Mouse (Mus musculus) heart, postnatal 0 days (tissue): ENCODE results near the gene Fam53b. TPM values are rescaled to one million over a fixed set of nuclear protein-coding genes. Genes with fewer than 3 reads are reported as not detected.

Experiments used
- ATAC-seq: fragments of 200-750 bp; cut with Nextera tagmentation; 2 replicates; pipeline ENCODE4 v1.8.0; 2017; ENCODE audit warnings: low read depth, moderate number of reproducible peaks, moderate library complexity; ENCODE audit not compliant: insufficient read depth
- DNase-seq: peaks from one replicate; pipeline ENCODE4 v3.0.0-alpha.2; 2016; ENCODE audit warnings: low spot score
- H3K27ac ChIP-seq: fragments of 300-500 bp; sonication (generic); 2 replicates; pipeline ENCODE4 v1.5.1; 2014; ENCODE audit warnings: low read depth, mild to moderate bottlenecking
- H3K27me3 ChIP-seq: fragments of 300-500 bp; sonication (generic); 2 replicates; pipeline ENCODE4 v1.6.1; 2014; ENCODE audit warnings: low read length, mixed read lengths; ENCODE audit not compliant: control insufficient read depth, insufficient read depth
- H3K36me3 ChIP-seq: fragments of 300-500 bp; sonication (generic); replicated peaks from 2 replicates; pipeline ENCODE4 v1.6.1; 2014; ENCODE audit warnings: low read length, mixed read lengths; ENCODE audit not compliant: control insufficient read depth, insufficient read depth
- H3K4me1 ChIP-seq: fragments of 300-500 bp; sonication (generic); 2 replicates; pipeline ENCODE4 v1.6.1; 2014; ENCODE audit warnings: antibody characterized with exemption; ENCODE audit not compliant: control insufficient read depth, insufficient read depth
- H3K4me2 ChIP-seq: fragments of 300-500 bp; sonication (generic); 2 replicates; pipeline ENCODE4 v1.6.1; 2014; ENCODE audit warnings: low read depth, mild to moderate bottlenecking, low read length, moderate library complexity
- H3K4me3 ChIP-seq: fragments of 300-500 bp; sonication (generic); 2 replicates; pipeline ENCODE4 v1.5.1; 2014; ENCODE audit warnings: low read depth, low read length
- H3K9ac ChIP-seq: fragments of 300-500 bp; sonication (generic); replicated peaks from 2 replicates; pipeline ENCODE4 v1.6.1; 2014; ENCODE audit warnings: low read depth, low read length, mixed read lengths
- H3K9me3 ChIP-seq: fragments of 300-500 bp; sonication (generic); replicated peaks from 2 replicates; pipeline ENCODE4 v1.6.1; 2016; ENCODE audit warnings: low read length; ENCODE audit not compliant: control insufficient read depth
- CTCF ChIP-seq: IDR thresholded peaks from 2 replicates; pipeline ENCODE4 v1.5.1; 2016; ENCODE audit warnings: antibody characterized with exemption, control low read depth, low read depth
- EP300 ChIP-seq: IDR thresholded peaks from 2 replicates; pipeline ENCODE4 v1.6.1; 2016; ENCODE audit warnings: antibody characterized with exemption, low read depth
- WGBS: fragments of 180-500 bp; shearing (Covaris S2); extraction: QIAGEN DNeasy Blood & Tissue Kit; methylation state at CpG from one replicate; pipeline ENCODE4 v1.1.7; 2014; 5-methylcytosine and 5-hydroxymethylcytosine counted together
- polyA plus RNA-seq: library from polyadenylated mRNA; unstranded; fragments of >200 nt; fragmentation: Nextera tagmentation; extraction: Ambion mirVana; gene quantifications from 2 replicates; pipeline ENCODE4 v1.2.1, GENCODE M21; 2015
- total RNA-seq: library from RNA; depleted of rRNA; stranded (reverse); fragments of >200 nt; gene quantifications from 2 replicates; pipeline ENCODE4 v1.2.3, GENCODE M21; 2014; ENCODE audit warnings: low replicate concordance

The Fam53b gene
- total and polyA plus RNA-seq, 2 experiments from 2014 or later, result 13.1 to 18.6 TPM

DNA sequence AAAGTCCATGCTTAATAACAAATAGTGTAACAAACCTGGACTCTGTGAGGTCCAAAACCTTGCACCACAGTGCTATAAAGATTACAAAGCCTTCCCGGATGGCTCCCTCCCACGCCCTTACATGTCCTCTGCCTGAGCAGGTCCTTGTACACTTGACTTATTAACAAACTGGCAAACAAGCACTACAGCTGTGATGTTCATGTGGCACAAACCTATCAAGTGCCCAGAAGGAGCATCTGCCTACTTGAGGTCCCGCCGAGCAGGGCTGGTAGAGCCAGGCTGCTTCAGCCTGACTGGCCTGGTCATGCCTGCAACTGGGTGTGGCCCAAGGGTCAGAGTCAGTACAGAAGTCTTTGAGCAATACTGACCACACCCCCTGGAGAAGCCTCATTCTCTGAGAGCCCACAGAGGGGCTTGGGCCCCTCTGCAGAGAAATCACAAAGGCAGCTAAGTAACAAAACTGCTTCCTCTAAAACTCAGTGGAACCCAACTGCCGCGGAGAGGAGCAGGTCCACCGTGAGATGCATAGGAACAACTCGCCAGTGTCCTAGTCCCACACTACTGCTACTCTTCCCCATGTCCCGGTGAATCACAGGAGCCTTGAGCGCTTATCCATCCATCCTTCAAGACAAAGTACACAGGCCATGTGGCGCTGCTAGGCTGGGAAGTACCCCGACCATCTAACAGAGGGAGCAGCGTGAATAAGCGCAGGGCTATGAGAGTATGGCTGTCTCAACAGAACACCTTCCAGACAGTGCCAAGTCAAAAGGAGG, 23.1 kb downstream of the Fam53b start:
- H3K4me2 ChIP-seq, result no peak overlapping the region
- TF ChIP-seq EP300 (no peak), CTCF (no peak)
- DNase-seq (no peak), ATAC-seq (no peak)
- WGBS, result 85% methylated on average over 14 of the region's 14 CpGs
- peaks cover 50% of the 10 kb centered on the region for H3K4me1 ChIP-seq
- no peaks in the 10 kb centered on the region for H3K36me3 ChIP-seq
- H3K9ac ChIP-seq, result no peak overlapping the region
- H3K9me3 ChIP-seq, result no peaks in the 10 kb centered on the region
- H3K27me3 ChIP-seq, result no peaks in the 10 kb centered on the region
- no peak overlapping the region for H3K27ac ChIP-seq
- H3K4me3 ChIP-seq, result no peak overlapping the region

DNA sequence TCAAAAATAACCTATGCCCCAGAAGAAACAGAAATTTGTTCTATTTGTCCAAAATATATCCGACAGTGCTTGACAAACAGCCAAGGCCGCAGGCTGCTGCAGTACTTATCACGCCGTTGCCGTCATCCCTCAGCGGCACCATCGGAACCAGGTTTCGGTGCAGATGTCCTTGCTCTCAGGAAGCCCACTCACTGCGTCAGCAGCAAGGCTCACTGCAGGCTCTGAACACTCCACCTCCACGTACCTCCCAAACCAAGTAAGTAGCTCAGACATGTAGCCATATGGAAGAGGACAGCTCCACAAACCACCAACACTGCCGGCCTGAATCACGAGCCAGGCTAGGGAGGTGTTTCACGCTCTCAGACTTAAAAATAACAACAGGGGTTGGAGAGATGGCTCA, 24.9 kb downstream of the Fam53b start:
- Histone ChIP-seq H3K9ac (no peak overlapping the region), H3K27me3 (no peaks in the 10 kb centered on the region), H3K4me1 (peaks cover 53% of the 10 kb centered on the region), H3K4me2 (no peak overlapping the region), H3K27ac (no peak overlapping the region), H3K4me3 (no peak overlapping the region), H3K36me3 (no peaks in the 10 kb centered on the region), H3K9me3 (no peaks in the 10 kb centered on the region)
- TF ChIP-seq CTCF, result no peak
- TF ChIP-seq EP300, result no peak
- ATAC-seq (no peak), DNase-seq (no peak)
- 81% methylated on average over 13 of the region's 13 CpGs for WGBS

- Histone ChIP-seq H3K4me3 (no peak overlapping the region), H3K9me3 (no peaks in the 10 kb centered on the region), H3K4me1 (peaks cover 46% of the 10 kb centered on the region), H3K27ac (peak overlapping the region; percentile 83), H3K36me3 (no peaks in the 10 kb centered on the region), H3K4me2 (no peak overlapping the region), H3K27me3 (no peaks in the 10 kb centered on the region), H3K9ac (no peak overlapping the region)
- WGBS, result 67% methylated on average over 4 of the region's 4 CpGs
- DNase-seq (no peak), ATAC-seq (no peak)
- TF ChIP-seq EP300 (no peak), CTCF (no peak)
Measured at GRCm38 (mm10) chr7:132787496-132788190, 26.0 kb downstream of the Fam53b start.

- Histone ChIP-seq H3K4me2 (no peak overlapping the region), H3K36me3 (no peaks in the 10 kb centered on the region), H3K4me1 (peaks cover 47% of the 10 kb centered on the region), H3K4me3 (no peak overlapping the region), H3K27ac (peak overlapping the region; percentile 83), H3K9me3 (no peaks in the 10 kb centered on the region), H3K27me3 (no peaks in the 10 kb centered on the region), H3K9ac (no peak overlapping the region)
- TF ChIP-seq CTCF, result no peak
- no peak for TF ChIP-seq EP300
- ATAC-seq, result no peak
- WGBS, result 79% methylated on average over 4 of the region's 4 CpGs
- no peak for DNase-seq
Measured at GRCm38 (mm10) chr7:132787022-132787421, 26.7 kb downstream of the Fam53b start.

DNA sequence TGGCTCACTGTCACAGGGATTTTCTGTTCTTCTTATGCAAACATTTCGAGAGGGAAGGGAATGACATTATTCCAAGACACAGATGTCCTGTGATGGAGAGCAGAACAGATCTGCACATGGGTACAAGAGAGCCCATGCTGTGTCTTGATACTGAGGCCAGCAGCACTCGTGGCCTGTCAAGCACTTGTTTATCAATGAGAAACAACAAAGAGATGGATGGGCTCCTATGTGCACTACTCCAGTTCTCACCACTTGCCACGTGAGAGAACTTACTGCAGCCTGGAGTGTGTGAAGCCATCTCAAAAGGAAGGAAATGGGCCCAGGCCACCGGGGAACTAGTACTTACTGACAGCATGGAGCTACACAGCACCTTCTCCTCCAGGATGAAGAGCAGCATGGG, 27.2 kb downstream of the Fam53b start:
- no peaks in the 10 kb centered on the region for H3K27me3 ChIP-seq
- H3K9me3 ChIP-seq, result no peaks in the 10 kb centered on the region
- H3K9ac ChIP-seq, result no peak overlapping the region
- H3K4me1 ChIP-seq, result peaks cover 52% of the 10 kb centered on the region
- no peaks in the 10 kb centered on the region for H3K36me3 ChIP-seq
- ATAC-seq (peak; percentile 10; the same call in 1 of the 2 replicates), DNase-seq (no peak)
- peak overlapping the region; percentile 83 for H3K27ac ChIP-seq
- no peak overlapping the region for H3K4me3 ChIP-seq
- H3K4me2 ChIP-seq, result no peak overlapping the region
- 26% methylated on average over 4 of the region's 4 CpGs for whole genome bisulfite sequencing
- TF ChIP-seq CTCF (no peak), EP300 (no peak)
